Mouse (Mus musculus) myocyte (in vitro differentiated cells): ENCODE results near the gene Nos1ap. TPM values are rescaled to one million over a fixed set of nuclear protein-coding genes. Genes with fewer than 3 reads are reported as not detected.

Experiments
- H3K27me3 ChIP-seq: one replicate; pipeline ENCODE4 v1.6.1; 2011; ENCODE audit not compliant: control insufficient read depth, insufficient read depth, insufficient read length
- H3K36me3 ChIP-seq: one replicate; pipeline ENCODE4 v1.6.1; 2011; ENCODE audit not compliant: control insufficient read depth, insufficient read depth
- H3K4me2 ChIP-seq: one replicate; pipeline ENCODE4 v1.6.1; 2011; ENCODE audit warnings: low read depth, control low read depth
- H3K4me3 ChIP-seq: one replicate; pipeline ENCODE4 v1.5.1; 2011; ENCODE audit warnings: mild to moderate bottlenecking, control low read depth, moderate library complexity
- H3K79me2 ChIP-seq: one replicate; pipeline ENCODE4 v1.6.1; 2011; ENCODE audit not compliant: control insufficient read depth, insufficient read depth
- H3ac ChIP-seq: one replicate; pipeline ENCODE4 v1.6.1; 2011; ENCODE audit not compliant: control insufficient read depth, insufficient read length
- CEBPB ChIP-seq: IDR thresholded peaks from 2 replicates; pipeline ENCODE4 v1.6.1; 2011; ENCODE audit warnings: mild to moderate bottlenecking, moderate library complexity; ENCODE audit not compliant: poor library complexity, insufficient read depth, severe bottlenecking
- E2F4 ChIP-seq: IDR thresholded peaks from one replicate; pipeline ENCODE4 v1.6.1; 2011; ENCODE audit warnings: mild to moderate bottlenecking, control low read depth, moderate library complexity; ENCODE audit not compliant: insufficient read depth
- MAX ChIP-seq: IDR thresholded peaks from one replicate; pipeline ENCODE4 v1.6.1; 2011; ENCODE audit warnings: low read depth, mild to moderate bottlenecking, control low read depth
- MYOD1 ChIP-seq, 3 experiments: IDR thresholded peaks; one replicate each; pipeline ENCODE4 v1.6.1; 2011; ENCODE audit warnings: control low read depth in 2 of 3, low read depth in 2 of 3, mild to moderate bottlenecking in 2 of 3, moderate library complexity in 1 of 3; ENCODE audit not compliant: insufficient read length in 2 of 3, control insufficient read depth in 1 of 3
- MYOG ChIP-seq, 3 experiments: IDR thresholded peaks; one replicate each; pipeline ENCODE4 v1.6.1; 2011; ENCODE audit warnings: control low read depth in 2 of 3, low read depth in 2 of 3, mild to moderate bottlenecking in 2 of 3; ENCODE audit not compliant: insufficient read length in 2 of 3, control insufficient read depth in 1 of 3, insufficient read depth in 1 of 3
- POLR2A ChIP-seq: IDR thresholded peaks from one replicate; pipeline ENCODE4 v1.6.1; 2011; ENCODE audit warnings: low read depth, mild to moderate bottlenecking, control low read depth, moderate library complexity; ENCODE audit not compliant: insufficient read length
- POLR2AphosphoS2 ChIP-seq: IDR thresholded peaks from one replicate; pipeline ENCODE4 v1.6.1; 2011; ENCODE audit warnings: low read depth, control low read depth; ENCODE audit not compliant: insufficient read length
- REST ChIP-seq: IDR thresholded peaks from one replicate; pipeline ENCODE4 v1.6.1; 2011; ENCODE audit warnings: mild to moderate bottlenecking, control low read depth, moderate library complexity; ENCODE audit not compliant: insufficient read depth, insufficient read length
- SRF ChIP-seq: IDR thresholded peaks from one replicate; pipeline ENCODE4 v1.6.1; 2011; ENCODE audit warnings: low read depth; ENCODE audit not compliant: control insufficient read depth, insufficient read length
- TCF12 ChIP-seq: IDR thresholded peaks from one replicate; pipeline ENCODE4 v1.6.1; 2011; ENCODE audit warnings: mild to moderate bottlenecking, control low read depth; ENCODE audit not compliant: poor library complexity, insufficient read depth, severe bottlenecking
- TCF3 ChIP-seq: IDR thresholded peaks from one replicate; pipeline ENCODE4 v1.6.1; 2011; ENCODE audit warnings: low read depth, control low read depth; ENCODE audit not compliant: insufficient read length
- USF1 ChIP-seq: IDR thresholded peaks from one replicate; pipeline ENCODE4 v1.6.1; 2011; ENCODE audit warnings: low read depth, mild to moderate bottlenecking, control low read depth, moderate library complexity
- polyA plus RNA-seq: library from polyadenylated mRNA; unstranded; fragments of >200 nt; fragmentation: generic; extraction: Trizol; gene quantifications from one replicate; pipeline ENCODE4 v1.2.1, GENCODE M21; 2012; ENCODE audit warnings: missing spikeins

The Nos1ap gene
- polyA plus RNA-seq, 1 experiment: 0.14 TPM

- Histone ChIP-seq H3K4me2 (no peak overlapping the region), H3K4me3 (no peak overlapping the region), H3K79me2 (no peaks in the 10 kb centered on the region), H3K36me3 (no peaks in the 10 kb centered on the region), H3ac (no peak overlapping the region), H3K27me3 (no peaks in the 10 kb centered on the region)
- TF ChIP-seq POLR2A (no peak), REST (no peak), E2F4 (no peak), MAX (no peak), CEBPB (no peak), MYOG (IDR thresholded peaks at IDR 0.05; ENCODE audit: control insufficient read depth in 1 of 3, insufficient read depth in 1 of 3, insufficient read length in 2 of 3, low read depth in 2 of 3) (no peak), TCF3 (no peak), TCF12 (no peak), MYOD1 (IDR thresholded peaks at IDR 0.05; ENCODE audit: control insufficient read depth in 1 of 3, insufficient read length in 2 of 3, low read depth in 2 of 3) (no peak), SRF (no peak)
Observed at GRCm38 (mm10) chr1:170305002-170305401, 284.7 kb downstream of the Nos1ap start.

- H3K79me2 ChIP-seq: no peaks in the 10 kb centered on the region
- no peak overlapping the region for H3K4me3 ChIP-seq
- H3K27me3 ChIP-seq: peaks cover 6% of the 10 kb centered on the region
- H3K36me3 ChIP-seq: no peaks in the 10 kb centered on the region
- no peak overlapping the region for H3ac ChIP-seq
- H3K4me2 ChIP-seq: no peak overlapping the region
- TF ChIP-seq MAX (no peak), SRF (no peak), MYOD1 (IDR thresholded peaks at IDR 0.05; ENCODE audit: control insufficient read depth in 1 of 3, insufficient read length in 2 of 3, low read depth in 2 of 3) (no peak), E2F4 (no peak), TCF3 (no peak), POLR2AphosphoS2 (no peak), REST (no peak), CEBPB (no peak), USF1 (no peak), MYOG (IDR thresholded peaks at IDR 0.05; ENCODE audit: control insufficient read depth in 1 of 3, insufficient read depth in 1 of 3, insufficient read length in 2 of 3, low read depth in 2 of 3) (no peak)
Observed at GRCm38 (mm10) chr1:170303103-170303502, 286.6 kb downstream of the Nos1ap start.

- Histone ChIP-seq H3K4me2 (no peak overlapping the region), H3K36me3 (no peaks in the 10 kb centered on the region), H3K27me3 (peaks cover 6% of the 10 kb centered on the region), H3ac (no peak overlapping the region), H3K79me2 (no peaks in the 10 kb centered on the region), H3K4me3 (no peak overlapping the region)
- no peak for TF ChIP-seq E2F4
- TF ChIP-seq TCF3: no peak
- TF ChIP-seq SRF: no peak
- no peak for TF ChIP-seq MAX
- TF ChIP-seq REST: no peak
- TF ChIP-seq TCF12: no peak
- no peak for TF ChIP-seq POLR2AphosphoS2
- no peak for TF ChIP-seq POLR2A
- no peak for TF ChIP-seq CEBPB
- no peak for TF ChIP-seq MYOD1 (IDR thresholded peaks at IDR 0.05; ENCODE audit: control insufficient read depth in 1 of 3, insufficient read length in 2 of 3, low read depth in 2 of 3)
Observed at GRCm38 (mm10) chr1:170302456-170302855, 287.2 kb downstream of the Nos1ap start.

- TF ChIP-seq POLR2AphosphoS2 (no peak), E2F4 (no peak), USF1 (no peak), CEBPB (no peak)
- Histone ChIP-seq H3K27me3 (peaks cover 6% of the 10 kb centered on the region), H3K4me3 (no peak overlapping the region), H3ac (no peak overlapping the region), H3K79me2 (no peaks in the 10 kb centered on the region), H3K4me2 (no peak overlapping the region), H3K36me3 (no peaks in the 10 kb centered on the region)
Observed at GRCm38 (mm10) chr1:170301686-170302085, 288.0 kb downstream of the Nos1ap start.

- peaks cover 6% of the 10 kb centered on the region for H3K27me3 ChIP-seq
- H3ac ChIP-seq: no peak overlapping the region
- no peaks in the 10 kb centered on the region for H3K79me2 ChIP-seq
- no peak overlapping the region for H3K4me2 ChIP-seq
- no peaks in the 10 kb centered on the region for H3K36me3 ChIP-seq
- H3K4me3 ChIP-seq: no peak overlapping the region
- TF ChIP-seq MYOD1 (IDR thresholded peaks at IDR 0.05; ENCODE audit: control insufficient read depth in 1 of 3, insufficient read length in 2 of 3, low read depth in 2 of 3) (no peak), POLR2A (no peak), CEBPB (no peak), USF1 (no peak), REST (no peak), POLR2AphosphoS2 (no peak), SRF (no peak), E2F4 (no peak), MYOG (IDR thresholded peaks at IDR 0.05; ENCODE audit: control insufficient read depth in 1 of 3, insufficient read depth in 1 of 3, insufficient read length in 2 of 3, low read depth in 2 of 3) (no peak), TCF12 (no peak), MAX (no peak), TCF3 (no peak)
Observed at GRCm38 (mm10) chr1:170299496-170299895, 290.2 kb downstream of the Nos1ap start.
